Mouse (Mus musculus) heart, postnatal 36 days (tissue): ENCODE measurements around the gene Ero1l. TPM values are rescaled to one million over a fixed set of nuclear protein-coding genes. Genes with fewer than 3 reads are reported as not detected.

Experiments
- DNase-seq, 2 experiments: peaks; one replicate each; pipeline ENCODE4 v3.0.0; 2021 to 2022
- intact Hi-C: fragments of 180-260 bp; cut with DNase I; formaldehyde crosslinking; loops from one replicate; pipeline ENCODE4 v1.15.1; 2025
- total RNA-seq, 2 experiments: library from RNA; stranded (reverse); gene quantifications; 2 replicates each; pipeline ENCODE4 v1.2.3; 2021

The Ero1l gene
- total RNA-seq, result 10 to 100 TPM; 20.9 to 21.8 TPM

GRCm38 (mm10) chr14:45318426-45319236 lies at the start of gene Ero1l:
Gene Ero1l (minus strand): TSS chr14:45318771.
- peak; percentile 86 to 93 for DNase-seq

GRCm38 (mm10) chr14:45365196-45365587 lies 46.6 kb upstream of the Ero1l start:
- intact Hi-C loops, result no loop called here

More at GRCm38 (mm10) chr14:45318426-45319236, at the start of gene Ero1l:
- intact Hi-C loops, result loop anchor here (2.0 kb wide), 1 partner anchor 100 kb away; the partner anchor contains the start of gene Gpr137c

GRCm38 (mm10) chr14:45364211-45365195 lies 45.9 kb upstream of the Ero1l start:
- intact Hi-C loops, result no loop called here
- DNase-seq, result peak; percentile 42 to 52

More at GRCm38 (mm10) chr14:45365196-45365587, 46.6 kb upstream of the Ero1l start:
- DNase-seq, result no peak

- peak; percentile 96 to 97 for DNase-seq
- intact Hi-C loops, result loop anchor here (2.0 kb wide), 1 partner anchor 20 kb away; no protein-coding TSS in a partner anchor
Observed at GRCm38 (mm10) chr14:45350931-45351859, 32.6 kb upstream of the Ero1l start, which contains the start of gene Styx. Gene Styx (plus strand): TSS chr14:45351093.

- intact Hi-C loops, result loop anchor here (2.0 to 5.0 kb wide), 3 partner anchors 21 to 112 kb away; partner anchors contain the start of genes Gpr137c and Styx
Observed at GRCm38 (mm10) chr14:45329589-45330181, 11.1 kb upstream of the Ero1l start, which contains the start of gene Psmc6. Gene Psmc6 (plus strand): TSS chr14:45329788.

GRCm38 (mm10) chr14:45329018-45329588 lies 10.5 kb upstream of the Ero1l start:
- intact Hi-C loops, result no loop called here
- DNase-seq, result no peak

More at GRCm38 (mm10) chr14:45329589-45330181, 11.1 kb upstream of the Ero1l start, which contains the start of gene Psmc6:
- peak; percentile 89 to 90 for DNase-seq

GRCm38 (mm10) chr14:45328072-45328713 lies 9.6 kb upstream of the Ero1l start:
- intact Hi-C loops, result no loop called here
- no peak for DNase-seq

GRCm38 (mm10) chr14:45325471-45325870 lies 6.9 kb upstream of the Ero1l start:
- DNase-seq, result no peak
- intact Hi-C loops, result no loop called here

GRCm38 (mm10) chr14:45323320-45323719 lies 4.7 kb upstream of the Ero1l start:
- no peak for DNase-seq
- intact Hi-C loops, result loop anchor here (5.0 kb wide), 1 partner anchor 334 kb away; the partner anchor contains the start of gene Ddhd1

- intact Hi-C loops, result loop anchor here (5.0 kb wide), 1 partner anchor 335 kb away; the partner anchor contains the start of gene Ddhd1
- DNase-seq, result no peak
Observed at GRCm38 (mm10) chr14:45322450-45322849, 3.9 kb upstream of the Ero1l start.

- intact Hi-C loops, result loop anchor here (5.0 kb wide), 1 partner anchor 336 kb away; the partner anchor contains the start of gene Ddhd1
- no peak for DNase-seq
Observed at GRCm38 (mm10) chr14:45321622-45322021, 3.1 kb upstream of the Ero1l start.

GRCm38 (mm10) chr14:45321067-45321466 lies 2.5 kb upstream of the Ero1l start:
- intact Hi-C loops, result loop anchor here (5.0 kb wide), 1 partner anchor 336 kb away; the partner anchor contains the start of gene Ddhd1

GRCm38 (mm10) chr14:45320111-45320510 lies 1.5 kb upstream of the Ero1l start:
- DNase-seq, result no peak
- intact Hi-C loops, result loop anchor here (5.0 kb wide), 1 partner anchor 337 kb away; the partner anchor contains the start of gene Ddhd1

More at GRCm38 (mm10) chr14:45321067-45321466, 2.5 kb upstream of the Ero1l start:
- DNase-seq, result no peak

GRCm38 (mm10) chr14:45319237-45319610 lies 653 bp upstream of the Ero1l start:
- intact Hi-C loops, result loop anchor here (2.0 kb wide), 1 partner anchor 100 kb away; the partner anchor contains the start of gene Gpr137c
- no peak for DNase-seq

- intact Hi-C loops, result loop anchor here (2.0 kb wide), 1 partner anchor 99 kb away; the partner anchor contains the start of gene Gpr137c
- no peak for DNase-seq
Observed at GRCm38 (mm10) chr14:45317921-45318411, 605 bp downstream of the Ero1l start.

GRCm38 (mm10) chr14:45316927-45317326 lies 1.6 kb downstream of the Ero1l start:
- DNase-seq, result no peak
- intact Hi-C loops, result no loop called here

GRCm38 (mm10) chr14:45310101-45310500 lies 8.5 kb downstream of the Ero1l start:
- intact Hi-C loops, result no loop called here
- no peak for DNase-seq
